Mouse (Mus musculus): ENCODE data around the gene Gm3139.
"Not testable (repeated sequence)": the region's sequence is repeated elsewhere in the genome, so short reads cannot be mapped to it uniquely, and the experiment has no call there.

The Gm3139 gene

DNA sequence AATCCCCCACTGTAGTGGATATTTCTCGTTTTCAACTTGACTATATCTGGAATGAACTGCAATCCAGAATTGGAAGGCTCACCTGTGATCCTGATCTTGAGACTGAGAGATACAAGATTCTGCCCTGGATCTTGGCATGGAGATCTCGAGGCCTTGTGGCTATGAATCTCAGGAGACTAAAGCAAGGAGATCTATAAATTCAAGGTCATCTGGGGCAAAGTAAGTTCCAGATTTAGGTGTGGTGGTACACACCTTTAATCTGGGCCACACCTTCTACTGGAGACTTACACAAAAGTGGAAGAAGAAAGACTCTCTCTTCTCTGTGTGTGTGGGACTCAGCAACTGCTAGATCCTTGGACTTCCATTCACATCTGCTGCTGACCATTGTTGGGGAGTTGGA, at the start of gene Gm3139:
TSS of gene Gm3139 (plus strand) at position 301 of the 400 bp plus-strand sequence.
- not testable (repeated sequence) for H3K36me3 ChIP-seq (ENCODE audit: control insufficient read depth, insufficient read depth, low read length, poor library complexity, severe bottlenecking); H3K27me3 ChIP-seq (ENCODE audit: control insufficient read depth, insufficient read depth, low read length, poor library complexity, severe bottlenecking); DNase-seq (ENCODE audit: low read depth, low spot score)

All from splenic B cell, adult 2 months (primary cell).